Mouse (Mus musculus) megakaryocyte, embryonic 14.5 days (primary cell): ENCODE data around the gene Tns3.

Source experiments
- FLI1 ChIP-seq: IDR thresholded peaks from 2 replicates; pipeline ENCODE4 v1.6.1; 2012; ENCODE audit warnings: low read length, inconsistent platforms, mixed read lengths
- GATA1 ChIP-seq: IDR thresholded peaks from 3 replicates; pipeline ENCODE4 v1.6.1; 2012; ENCODE audit warnings: mixed read lengths, low read length, inconsistent platforms, borderline replicate concordance

DNA sequence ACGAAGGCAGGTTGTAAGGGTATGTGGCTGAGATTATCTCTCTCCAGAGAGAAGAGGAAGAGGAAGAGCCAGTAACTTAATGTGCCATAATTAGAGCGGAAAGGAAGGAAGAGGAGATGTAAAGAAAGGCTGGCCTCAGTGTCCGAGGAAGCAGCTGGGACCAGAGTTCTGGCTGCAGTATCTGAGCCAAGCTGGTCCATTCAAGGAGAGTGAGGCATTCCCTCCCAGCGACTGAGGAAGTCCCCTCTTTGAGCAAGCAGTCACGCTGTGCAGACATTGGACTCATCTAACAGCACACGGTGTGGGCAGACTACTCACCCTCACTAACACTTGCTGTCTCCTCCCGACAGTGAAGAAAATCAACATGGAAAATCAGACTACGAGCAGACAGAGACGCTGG is 4.5 kb downstream of the Tns3 start:
- TF ChIP-seq GATA1 (no peak), FLI1 (no peak)
